Mouse (Mus musculus) left cerebral cortex, adult 11 months (tissue): ENCODE results near the gene Gtf3c2.
A peak's percentile ranks its signal among the peaks of the same experiment; 100 is the strongest.

Experiments
- DNase-seq: peaks from one replicate; pipeline ENCODE4 v3.0.0; 2022; ENCODE audit warnings: low spot score

The Gtf3c2 gene

GRCm38 (mm10) chr5:31198170-31198569, 18.2 kb upstream of the Gtf3c2 start:
- DNase-seq = no peak

- no peak for DNase-seq
These were observed 17.1 kb upstream of the Gtf3c2 start for GRCm38 (mm10) chr5:31197072-31197471.

- DNase-seq = no peak
These were observed 16.3 kb upstream of the Gtf3c2 start for GRCm38 (mm10) chr5:31196207-31196606.

- no peak for DNase-seq
These were observed 15.7 kb upstream of the Gtf3c2 start for GRCm38 (mm10) chr5:31195671-31196070.

GRCm38 (mm10) chr5:31194486-31195485, 14.8 kb upstream of the Gtf3c2 start:
- no peak for DNase-seq

GRCm38 (mm10) chr5:31193631-31194281, 13.8 kb upstream of the Gtf3c2 start:
- no peak for DNase-seq

- peak; percentile 98 for DNase-seq
These were observed 13.1 kb upstream of the Gtf3c2 start, which contains the start of the genes Snx17 and Eif2b4 for GRCm38 (mm10) chr5:31192939-31193630. TSS of gene Snx17 (plus strand) at chr5:31193227. TSS of gene Eif2b4 (minus strand) at chr5:31193430.

GRCm38 (mm10) chr5:31192045-31192938, 12.3 kb upstream of the Gtf3c2 start:
- no peak for DNase-seq

- no peak for DNase-seq
These were observed 10.3 kb upstream of the Gtf3c2 start for GRCm38 (mm10) chr5:31190201-31190600.

GRCm38 (mm10) chr5:31188223-31188840, 8.4 kb upstream of the Gtf3c2 start:
- DNase-seq = no peak

- DNase-seq = no peak
These were observed 3.7 kb upstream of the Gtf3c2 start for GRCm38 (mm10) chr5:31183678-31184077.

- no peak for DNase-seq
These were observed 1.3 kb upstream of the Gtf3c2 start for GRCm38 (mm10) chr5:31181183-31181770.

GRCm38 (mm10) chr5:31179301-31179765, 611 bp downstream of the Gtf3c2 start:
- DNase-seq = no peak

- no peak for DNase-seq
These were observed 11.3 kb downstream of the Gtf3c2 start for GRCm38 (mm10) chr5:31168630-31169029.

GRCm38 (mm10) chr5:31164878-31165277, 15.1 kb downstream of the Gtf3c2 start:
- DNase-seq = no peak

GRCm38 (mm10) chr5:31162462-31162861, 17.5 kb downstream of the Gtf3c2 start:
- DNase-seq = no peak

GRCm38 (mm10) chr5:31154152-31154553, 25.8 kb downstream of the Gtf3c2 start, which contains the start of gene Mpv17:
TSS of gene Mpv17 (minus strand) at chr5:31154251.
- peak; percentile 86 for DNase-seq

GRCm38 (mm10) chr5:31153516-31154151, 26.3 kb downstream of the Gtf3c2 start:
- DNase-seq = no peak

- no peak for DNase-seq
These were observed 28.2 kb downstream of the Gtf3c2 start for GRCm38 (mm10) chr5:31151746-31152145.

- DNase-seq = no peak
These were observed 30.2 kb downstream of the Gtf3c2 start for GRCm38 (mm10) chr5:31149781-31150180.
